Mouse (Mus musculus): ENCODE measurements around the gene Agbl1.

DNA sequence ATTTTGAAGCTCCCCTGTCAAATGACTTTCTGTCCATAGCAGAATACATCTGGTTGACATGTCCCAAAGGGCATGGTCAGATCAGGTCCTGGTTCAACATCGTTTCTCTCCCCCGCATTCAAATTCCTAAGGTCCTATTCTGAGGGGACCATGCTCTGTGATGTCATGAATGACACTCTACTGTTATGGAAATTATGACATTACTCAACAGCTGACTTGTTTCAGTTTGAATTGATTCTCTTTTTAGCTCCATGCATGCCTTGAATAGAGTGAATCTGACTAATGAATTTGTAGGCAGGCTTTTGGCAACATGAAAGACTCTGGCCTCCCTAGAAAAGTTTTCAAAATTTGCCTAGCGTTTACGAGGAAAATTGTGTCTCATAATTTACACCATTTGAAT, 141.6 kb downstream of the Agbl1 start:
- TF ChIP-seq CTCF (IDR thresholded peaks at IDR 0.05; ENCODE audit: control insufficient read depth, insufficient read depth, insufficient read length) (no peak), MAX (IDR thresholded peaks at IDR 0.05) (no peak)

Measured in C2C12 (cell line).